In the genomic region with DNA sequence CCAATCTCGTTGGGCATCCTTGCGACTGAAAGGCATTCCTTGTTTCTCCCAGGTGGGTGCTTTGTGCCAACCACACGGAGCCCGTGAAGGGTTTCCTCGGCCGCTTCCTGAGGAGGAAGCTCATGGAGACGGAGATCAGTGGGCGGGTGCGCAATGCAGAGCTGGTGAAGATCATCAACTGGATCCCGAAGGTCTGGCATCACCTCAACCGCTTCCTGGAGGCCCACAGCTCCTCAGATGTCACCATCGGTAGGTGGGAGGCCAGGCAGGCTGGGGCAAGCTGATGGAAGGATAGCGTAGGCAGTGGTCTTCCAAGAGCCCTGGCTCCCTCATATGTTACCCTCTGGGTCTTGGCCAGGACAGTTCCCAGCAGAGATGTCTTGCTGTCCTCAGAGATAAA, we compare ENCODE assay signal across 22 mouse cellular contexts. TPM values are rescaled to one million over a fixed set of nuclear protein-coding genes. Genes with fewer than 3 reads are reported as not detected.
"Had no signal": no experiment of that assay in that cellular context is flagged by ENCODE, and none has a peak within 500 bp of the region (broad histone marks: within the 10 kb centered on the region; RNA-seq: fewer than 3 reads in every experiment).

No protein-coding gene starts in this region.

- H3K9ac ChIP-seq: liver, postnatal 0 days; lung, embryonic 15.5 days; midbrain, embryonic 13.5 days; midbrain, embryonic 15.5 days; neural tube, embryonic 12.5 days; stomach, embryonic 15.5 days had no signal

- H3K27me3 ChIP-seq: lung, embryonic 15.5 days; megakaryocyte, embryonic 14.5 days; midbrain, embryonic 13.5 days; midbrain, embryonic 15.5 days; neural tube, embryonic 12.5 days; stomach, embryonic 15.5 days had no signal

- DNase-seq: liver, postnatal 0 days; lung, adult 2 months; lung, postnatal 14 days; lung, postnatal 36 days; thymus, adult 2 months; thymus, postnatal 25 days; thymus, postnatal 4 days had no signal

- H3K4me1 ChIP-seq: midbrain, embryonic 13.5 days; midbrain, embryonic 15.5 days; neural tube, embryonic 12.5 days; stomach, embryonic 15.5 days had no signal

- H3K4me3 ChIP-seq: lung, embryonic 15.5 days; megakaryocyte, embryonic 14.5 days; midbrain, embryonic 13.5 days; midbrain, embryonic 15.5 days; neural tube, embryonic 12.5 days; stomach, embryonic 15.5 days had no signal

- H3K27ac ChIP-seq: lung, embryonic 15.5 days; macrophage; midbrain, embryonic 13.5 days; midbrain, embryonic 15.5 days; neural tube, embryonic 12.5 days; stomach, embryonic 15.5 days; stomach, postnatal 0 days had no signal

RNA-seq across cellular contexts. Expression of a gene that starts 38.4 kb away (rescaled TPM):
- total RNA-seq: megakaryocyte progenitor cell, adult 5-6 weeks; monocyte, adult 5-6 weeks; neutrophil, adult 5-6 weeks had no signal
- polyA plus RNA-seq: liver, postnatal 0 days; lung, adult 2 months; lung, embryonic 15.5 days; lung, postnatal 0 days; macrophage; spleen, adult 2 months; stomach, postnatal 0 days; testis, adult 2 months; urinary bladder, adult 2 months had no signal
